Mouse (Mus musculus) stomach, embryonic 14.5 days (tissue): ENCODE measurements at regions not wholly inside any gene's neighbourhood (a gene's known extent, or its start where the extent isn't known, plus 50 kb on each side); places are given as distances from the start of the nearest gene placed in this dataset.

Experiments used
- ATAC-seq: fragments of 200-750 bp; cut with Nextera tagmentation; 2 replicates; pipeline ENCODE4 v1.8.0; 2017; ENCODE audit warnings: low read depth, moderate TSS enrichment; ENCODE audit not compliant: insufficient number of reproducible peaks, insufficient read depth, low FRiP score
- H3K27ac ChIP-seq: fragments of 300-500 bp; sonication (generic); 2 replicates; pipeline ENCODE4 v1.5.1; 2014; ENCODE audit warnings: mild to moderate bottlenecking, low read length, moderate library complexity, mixed read lengths
- H3K27me3 ChIP-seq: fragments of 300-500 bp; sonication (generic); 2 replicates; pipeline ENCODE4 v1.6.1; 2014; ENCODE audit warnings: low read length, control low read depth, mixed read lengths; ENCODE audit not compliant: control insufficient read depth, insufficient read depth
- H3K36me3 ChIP-seq: fragments of 300-500 bp; sonication (generic); 2 replicates; pipeline ENCODE4 v1.6.1; 2014; ENCODE audit warnings: mild to moderate bottlenecking, control low read depth, low read length, moderate library complexity, mixed read lengths; ENCODE audit not compliant: control insufficient read depth, insufficient read depth
- H3K4me1 ChIP-seq: fragments of 300-500 bp; sonication (generic); 2 replicates; pipeline ENCODE4 v1.6.1; 2014; ENCODE audit warnings: low read length, control low read depth, mixed read lengths; ENCODE audit not compliant: control insufficient read depth, insufficient read depth
- H3K4me2 ChIP-seq: fragments of 300-500 bp; sonication (generic); replicated peaks from 2 replicates; pipeline ENCODE4 v1.6.1; 2014; ENCODE audit warnings: low read depth, low read length, control low read depth
- H3K4me3 ChIP-seq: fragments of 300-500 bp; sonication (generic); 2 replicates; pipeline ENCODE4 v1.5.1; 2014; ENCODE audit warnings: low read depth, low read length, control low read depth
- H3K9ac ChIP-seq: fragments of 300-500 bp; sonication (generic); replicated peaks from 2 replicates; pipeline ENCODE4 v1.6.1; 2014; ENCODE audit warnings: low read depth, mild to moderate bottlenecking, control low read depth, low read length, moderate library complexity, mixed read lengths
- H3K9me3 ChIP-seq: fragments of 300-500 bp; sonication (generic); 2 replicates; pipeline ENCODE4 v1.6.1; 2016; ENCODE audit warnings: low read depth, low read length, control low read depth; ENCODE audit not compliant: control insufficient read depth
- WGBS: fragments of 180-500 bp; shearing (Covaris S2); extraction: QIAGEN DNeasy Blood & Tissue Kit; methylation state at CpG from one replicate; pipeline ENCODE4 v1.1.7; 2014; 5-methylcytosine and 5-hydroxymethylcytosine counted together

GRCm38 (mm10) chr13:110968507-110968905 lies 286.3 kb upstream of the Actbl2 start:
- WGBS, result 40% methylated on average over 7 of the region's 7 CpGs
- Histone ChIP-seq H3K9me3 (no peaks in the 10 kb centered on the region), H3K27ac (no peak overlapping the region), H3K4me2 (no peak overlapping the region), H3K27me3 (no peaks in the 10 kb centered on the region), H3K36me3 (no peaks in the 10 kb centered on the region), H3K4me1 (peaks cover 9% of the 10 kb centered on the region; the same call in 1 of the 2 replicates), H3K9ac (no peak overlapping the region), H3K4me3 (no peak overlapping the region)
- ATAC-seq, result no peak

GRCm38 (mm10) chr13:110977379-110977778 lies 277.4 kb upstream of the Actbl2 start:
- Histone ChIP-seq H3K4me3 (no peak overlapping the region), H3K4me1 (no peaks in the 10 kb centered on the region), H3K9me3 (no peaks in the 10 kb centered on the region), H3K36me3 (no peaks in the 10 kb centered on the region), H3K4me2 (no peak overlapping the region), H3K27ac (no peak overlapping the region), H3K27me3 (no peaks in the 10 kb centered on the region), H3K9ac (no peak overlapping the region)
- ATAC-seq, result no peak
- 85% methylated on average over 5 of the region's 5 CpGs for WGBS

GRCm38 (mm10) chr13:110978022-110978421 lies 276.8 kb upstream of the Actbl2 start:
- no peaks in the 10 kb centered on the region for H3K27me3 ChIP-seq
- H3K9me3 ChIP-seq, result no peaks in the 10 kb centered on the region
- H3K9ac ChIP-seq, result no peak overlapping the region
- ATAC-seq, result no peak
- no peaks in the 10 kb centered on the region for H3K36me3 ChIP-seq
- 77% methylated on average over 3 of the region's 3 CpGs for WGBS
- H3K27ac ChIP-seq, result no peak overlapping the region
- H3K4me1 ChIP-seq, result no peaks in the 10 kb centered on the region
- no peak overlapping the region for H3K4me2 ChIP-seq
- no peak overlapping the region for H3K4me3 ChIP-seq

GRCm38 (mm10) chr13:110990677-110991076 lies 264.1 kb upstream of the Actbl2 start:
- WGBS, result 90% methylated on average over 2 of the region's 2 CpGs
- Histone ChIP-seq H3K4me3 (no peak overlapping the region), H3K9ac (no peak overlapping the region), H3K27ac (no peak overlapping the region), H3K27me3 (no peaks in the 10 kb centered on the region), H3K4me2 (no peak overlapping the region), H3K36me3 (no peaks in the 10 kb centered on the region), H3K9me3 (no peaks in the 10 kb centered on the region), H3K4me1 (no peaks in the 10 kb centered on the region)
- no peak for ATAC-seq

GRCm38 (mm10) chr13:110991121-110991520 lies 263.7 kb upstream of the Actbl2 start:
- H3K9me3 ChIP-seq, result no peaks in the 10 kb centered on the region
- 89% methylated on average over 2 of the region's 2 CpGs for WGBS

GRCm38 (mm10) chr13:110994596-110994995 lies 260.2 kb upstream of the Actbl2 start:
- no peaks in the 10 kb centered on the region for H3K36me3 ChIP-seq
- H3K27me3 ChIP-seq, result no peaks in the 10 kb centered on the region
- WGBS, result 71% methylated on average over 3 of the region's 3 CpGs
- no peak overlapping the region for H3K9ac ChIP-seq
- H3K4me2 ChIP-seq, result no peak overlapping the region
- H3K4me1 ChIP-seq, result no peaks in the 10 kb centered on the region
- H3K27ac ChIP-seq, result no peak overlapping the region
- no peaks in the 10 kb centered on the region for H3K9me3 ChIP-seq
- H3K4me3 ChIP-seq, result no peak overlapping the region
- no peak for ATAC-seq

More at GRCm38 (mm10) chr13:110991121-110991520, 263.7 kb upstream of the Actbl2 start:
- Histone ChIP-seq H3K27ac (no peak overlapping the region), H3K4me1 (no peaks in the 10 kb centered on the region), H3K4me3 (no peak overlapping the region), H3K36me3 (no peaks in the 10 kb centered on the region), H3K9ac (no peak overlapping the region), H3K4me2 (no peak overlapping the region), H3K27me3 (no peaks in the 10 kb centered on the region)
- ATAC-seq, result no peak

- WGBS, result 73% methylated on average over 4 of the region's 4 CpGs
These were observed 252.1 kb upstream of the Actbl2 start for GRCm38 (mm10) chr13:111002670-111003069.

GRCm38 (mm10) chr13:111014142-111014541 lies 240.7 kb upstream of the Actbl2 start:
- Histone ChIP-seq H3K27me3 (no peaks in the 10 kb centered on the region), H3K4me2 (no peak overlapping the region), H3K4me1 (no peaks in the 10 kb centered on the region), H3K27ac (no peak overlapping the region), H3K4me3 (no peak overlapping the region), H3K9ac (no peak overlapping the region), H3K36me3 (no peaks in the 10 kb centered on the region), H3K9me3 (no peaks in the 10 kb centered on the region)
- no peak for ATAC-seq
- 54% methylated on average over 4 of the region's 4 CpGs for WGBS

More at GRCm38 (mm10) chr13:111002670-111003069, 252.1 kb upstream of the Actbl2 start:
- no peak overlapping the region for H3K4me2 ChIP-seq
- H3K4me1 ChIP-seq, result no peaks in the 10 kb centered on the region
- H3K4me3 ChIP-seq, result no peak overlapping the region
- H3K9me3 ChIP-seq, result no peaks in the 10 kb centered on the region
- ATAC-seq, result no peak
- H3K27ac ChIP-seq, result no peak overlapping the region
- H3K27me3 ChIP-seq, result no peaks in the 10 kb centered on the region
- no peak overlapping the region for H3K9ac ChIP-seq
- H3K36me3 ChIP-seq, result no peaks in the 10 kb centered on the region

- no peaks in the 10 kb centered on the region for H3K4me1 ChIP-seq
- H3K9ac ChIP-seq, result no peak overlapping the region
- H3K36me3 ChIP-seq, result no peaks in the 10 kb centered on the region
- 45% methylated on average over 2 of the region's 2 CpGs for WGBS
- H3K4me3 ChIP-seq, result no peak overlapping the region
- ATAC-seq, result no peak
- no peaks in the 10 kb centered on the region for H3K9me3 ChIP-seq
- H3K4me2 ChIP-seq, result no peak overlapping the region
- H3K27me3 ChIP-seq, result no peaks in the 10 kb centered on the region
- H3K27ac ChIP-seq, result no peak overlapping the region
These were observed 224.7 kb upstream of the Actbl2 start for GRCm38 (mm10) chr13:111030111-111030510.
